Mouse (Mus musculus): ENCODE results near the gene Foxa3.

DNA sequence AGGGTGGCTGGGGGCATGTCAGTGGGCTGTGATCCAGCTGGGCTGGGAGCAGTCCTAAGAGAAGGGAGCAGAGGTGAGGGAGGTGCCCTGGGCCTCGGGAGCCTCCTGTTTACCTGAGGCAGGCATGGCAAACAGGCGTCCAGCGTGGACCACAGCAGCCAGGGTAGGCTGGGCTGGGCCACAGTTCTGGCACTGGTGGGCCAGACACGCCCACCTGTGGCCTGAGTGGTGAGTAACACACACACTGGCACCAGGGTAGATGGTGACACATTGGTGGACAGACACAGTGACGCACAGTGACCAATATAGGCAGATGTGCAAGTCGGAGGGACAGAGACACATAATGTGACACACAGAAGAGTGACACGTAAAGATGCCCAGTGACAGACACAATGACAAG lies 12.8 kb downstream of the Foxa3 start:
- TF ChIP-seq CTCF (IDR thresholded peaks at IDR 0.05; ENCODE audit: low read depth, low read length), result no peak
- no peak for TF ChIP-seq POLR2A (IDR thresholded peaks at IDR 0.05; ENCODE audit: extremely low read depth, insufficient read depth, low read length)
